Mouse (Mus musculus): ENCODE measurements around the gene Celsr1.

- TF ChIP-seq CTCF (IDR thresholded peaks at IDR 0.05; ENCODE audit: low read depth, low read length), result no peak
- no peak for TF ChIP-seq POLR2A (IDR thresholded peaks at IDR 0.05; ENCODE audit: extremely low read depth, insufficient read depth, low read length)
Observed at GRCm38 (mm10) chr15:85947541-85947940, 86.0 kb downstream of the Celsr1 start.
